Mouse (Mus musculus) erythroblast, embryonic 14.5 days (primary cell): ENCODE measurements around the gene Tmppe.

ENCODE experiments used
- GATA1 ChIP-seq: IDR thresholded peaks from 2 replicates; pipeline ENCODE4 v1.6.1; 2012; ENCODE audit warnings: low read length, inconsistent platforms, mixed read lengths
- TAL1 ChIP-seq: IDR thresholded peaks from 3 replicates; pipeline ENCODE4 v1.6.1; 2012; ENCODE audit warnings: low read length, inconsistent platforms, mixed read lengths

DNA sequence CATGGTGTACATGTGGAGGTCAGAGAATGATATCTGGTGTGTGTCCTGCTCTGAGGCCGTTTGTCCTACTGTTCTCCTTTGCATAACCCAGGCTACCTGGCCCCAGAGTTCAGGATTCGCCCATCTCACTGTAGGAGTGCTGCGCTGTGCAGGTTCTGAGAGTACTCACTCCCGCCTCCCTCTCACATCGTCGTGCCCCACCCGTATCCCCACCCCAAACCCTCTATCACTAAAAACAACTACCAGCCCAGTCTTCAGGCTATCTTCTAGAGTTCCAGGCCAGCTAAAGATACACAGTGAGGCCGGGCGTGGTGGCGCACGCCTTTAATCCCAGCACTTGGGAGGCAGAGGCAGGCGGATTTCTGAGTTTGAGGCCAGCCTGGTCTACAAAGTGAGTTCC, 1.2 kb upstream of the Tmppe start:
- TF ChIP-seq GATA1 = no peak
- TF ChIP-seq TAL1 = no peak
